In genomic region chr2:70347511-70347910, GRCm38 (mm10) we compare ENCODE assay signal across 12 mouse cellular contexts.
"Had no signal": no experiment of that assay in that cellular context is flagged by ENCODE, and none has a peak within 500 bp of the region (broad histone marks: within the 10 kb centered on the region; RNA-seq: fewer than 3 reads in every experiment).

No protein-coding gene starts in this region.

- H3K4me1 ChIP-seq: kidney, embryonic 15.5 days; limb, embryonic 10.5 days; liver, embryonic 15.5 days; stomach, embryonic 15.5 days had no signal

- H3K4me3 ChIP-seq: kidney, embryonic 15.5 days; left cerebral cortex, adult 2 months; limb, embryonic 10.5 days; liver, embryonic 15.5 days; midbrain, embryonic 13.5 days; stomach, embryonic 15.5 days had no signal

- H3K9me3 ChIP-seq: kidney, embryonic 15.5 days; limb, embryonic 10.5 days; liver, embryonic 15.5 days; midbrain, embryonic 13.5 days; stomach, embryonic 15.5 days had no signal

- H3K36me3 ChIP-seq: kidney, embryonic 15.5 days; limb, embryonic 10.5 days; liver, embryonic 15.5 days; midbrain, embryonic 13.5 days; stomach, embryonic 15.5 days had no signal

- H3K27ac ChIP-seq: kidney, embryonic 15.5 days; left cerebral cortex, adult 2 months; limb, embryonic 10.5 days; liver, embryonic 15.5 days; midbrain, embryonic 13.5 days; stomach, embryonic 15.5 days had no signal

- H3K4me2 ChIP-seq: kidney, embryonic 15.5 days; liver, embryonic 11.5 days; liver, embryonic 15.5 days; midbrain, embryonic 13.5 days; stomach, embryonic 15.5 days had no signal

- H3K27me3 ChIP-seq: kidney, embryonic 15.5 days; liver, embryonic 15.5 days; midbrain, embryonic 13.5 days; stomach, embryonic 15.5 days had no signal

- H3K9ac ChIP-seq: kidney, embryonic 15.5 days; liver, embryonic 15.5 days; midbrain, embryonic 13.5 days; stomach, embryonic 15.5 days had no signal

- DNase-seq: lung, adult 2 months; lung, postnatal 10 days; right cerebral cortex, postnatal 14 days; thymus, adult 2 months; thymus, postnatal 25 days had no signal

- ATAC-seq: midbrain, embryonic 13.5 days had no signal
